Mouse (Mus musculus): Measurements from ENCODE around the gene Dnmt3a.

The Dnmt3a gene

DNA sequence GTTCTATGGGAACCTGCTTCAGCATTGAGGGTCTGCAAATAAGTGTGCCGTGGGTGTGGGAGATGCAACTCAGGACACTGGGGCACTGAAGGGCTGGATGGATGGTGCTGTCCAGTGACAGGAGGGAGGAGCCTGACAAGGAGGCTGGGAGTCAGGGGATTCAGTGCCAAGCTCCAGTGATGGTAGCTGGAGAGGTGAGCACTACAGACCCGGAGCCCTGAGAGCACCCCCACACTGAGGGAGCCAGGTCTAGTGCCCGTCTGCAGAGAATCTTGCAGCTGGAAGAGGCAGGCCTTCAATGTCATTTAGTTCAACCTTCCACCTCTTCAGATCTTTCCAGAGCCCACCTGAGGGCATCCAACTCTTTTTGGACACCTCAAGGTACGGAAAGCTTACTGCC is at the start of gene Dnmt3a:
Gene Dnmt3a (plus strand): TSS at position 156 of the 400 bp plus-strand sequence.
- DNase-seq: no peak

DNA sequence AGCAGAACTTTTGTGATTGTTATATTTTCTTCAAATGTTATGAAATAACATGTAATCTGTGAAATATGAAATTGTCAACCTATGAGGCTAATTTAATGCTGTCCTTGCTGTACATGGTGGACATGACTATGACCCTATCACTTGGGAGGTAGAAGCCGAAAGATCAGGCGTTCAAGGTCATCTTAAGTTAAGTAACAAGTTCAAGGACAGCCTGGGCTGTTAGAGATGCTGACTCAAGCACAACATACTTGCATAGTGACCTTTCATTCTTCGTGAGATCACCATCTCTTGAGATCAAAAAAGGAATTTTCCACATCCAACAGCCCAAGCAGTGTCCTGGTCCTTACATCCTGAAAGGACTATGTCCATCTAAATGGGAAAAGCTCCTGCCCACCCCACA is 49.6 kb upstream of the Dnmt3a start:
- no peak for DNase-seq

- no peak for DNase-seq
Measured at GRCm38 (mm10) chr12:3758127-3758526, 47.7 kb upstream of the Dnmt3a start.

DNA sequence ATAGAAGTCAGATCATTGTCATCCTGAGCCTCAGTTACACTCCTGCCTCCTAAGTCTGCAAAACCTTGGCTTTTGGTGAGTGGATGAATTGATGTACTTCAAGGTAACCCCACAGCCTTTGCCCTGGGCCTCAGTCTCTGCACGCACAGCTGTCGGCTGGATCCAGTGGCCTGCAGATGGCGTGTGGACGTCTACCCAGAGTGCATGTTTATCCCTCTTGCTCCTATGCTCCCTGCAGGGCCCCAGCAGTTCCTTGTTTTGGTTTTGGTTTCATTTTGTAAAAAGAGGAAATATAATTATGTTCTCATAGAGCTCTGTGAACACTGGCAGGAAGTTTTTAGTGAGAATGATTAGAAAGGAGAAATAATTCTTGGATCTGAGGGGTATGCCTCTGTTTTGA is 46.4 kb upstream of the Dnmt3a start:
- no peak for DNase-seq

DNA sequence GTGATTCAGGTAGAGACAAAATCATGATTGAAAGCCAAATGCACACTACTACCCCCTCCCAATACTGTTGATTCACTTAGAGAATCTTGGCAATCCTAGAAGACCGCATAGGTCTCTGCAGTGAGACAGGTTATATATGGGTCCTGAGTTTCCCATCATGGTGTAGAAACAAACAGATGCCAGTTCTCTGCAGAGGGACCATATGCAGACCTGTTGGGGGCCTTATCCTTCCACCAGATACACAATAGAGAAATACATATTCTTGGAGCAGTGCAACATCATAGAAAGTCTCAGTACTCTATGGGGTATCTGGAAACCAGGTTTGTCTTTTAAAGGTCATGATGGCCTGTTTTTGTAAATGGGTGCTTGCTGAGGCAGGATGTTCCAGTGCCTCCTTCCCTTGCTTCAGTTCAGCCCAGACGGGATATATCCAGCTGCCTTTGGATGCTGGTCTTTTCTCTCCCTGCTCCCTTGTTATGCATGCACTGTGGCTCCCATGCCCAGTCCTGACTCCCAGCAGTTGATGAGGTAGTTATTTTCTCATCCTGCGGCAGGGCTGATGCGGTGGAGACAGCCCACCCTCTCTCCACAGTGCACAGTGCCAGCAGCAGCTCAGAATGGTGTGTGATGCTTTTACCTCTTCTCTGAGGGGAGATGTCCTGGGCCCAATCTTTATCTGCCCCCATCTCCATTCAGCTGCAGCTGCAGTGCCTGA is 44.8 kb upstream of the Dnmt3a start:
- DNase-seq: no peak

DNA sequence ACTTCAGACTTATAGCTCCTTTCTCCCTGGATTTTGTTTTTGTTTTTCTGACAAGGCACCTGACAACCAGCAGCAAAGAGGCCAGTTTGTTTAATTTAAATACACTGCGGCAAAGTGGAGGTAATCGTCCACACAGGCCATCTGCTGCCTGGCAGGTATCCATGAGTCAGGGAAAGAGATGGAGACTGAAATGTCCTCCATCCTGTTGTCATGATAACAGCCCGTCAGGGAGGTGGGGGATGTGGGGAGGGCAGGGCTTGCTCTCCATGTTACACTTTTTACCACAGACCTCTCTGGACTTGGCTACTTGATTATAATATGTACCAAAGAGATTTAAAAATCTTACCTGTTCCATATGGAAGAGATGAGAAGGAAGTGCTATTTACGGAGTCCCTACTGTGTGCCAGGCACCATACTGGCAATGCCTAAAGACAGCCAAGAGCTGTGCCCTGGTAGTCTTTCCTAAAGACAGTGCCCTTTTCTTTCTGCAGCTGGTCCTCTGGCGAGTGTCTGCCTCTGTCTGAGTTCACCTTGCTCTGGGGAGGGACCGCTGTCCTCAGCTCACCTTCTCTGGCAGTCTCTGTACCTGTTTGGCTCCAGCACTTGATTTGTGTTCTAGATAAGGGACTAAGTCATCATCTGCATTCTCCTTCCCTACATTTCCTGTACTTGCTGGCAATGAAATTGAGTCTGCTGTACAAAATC is 44.1 kb upstream of the Dnmt3a start:
- DNase-seq: no peak

DNA sequence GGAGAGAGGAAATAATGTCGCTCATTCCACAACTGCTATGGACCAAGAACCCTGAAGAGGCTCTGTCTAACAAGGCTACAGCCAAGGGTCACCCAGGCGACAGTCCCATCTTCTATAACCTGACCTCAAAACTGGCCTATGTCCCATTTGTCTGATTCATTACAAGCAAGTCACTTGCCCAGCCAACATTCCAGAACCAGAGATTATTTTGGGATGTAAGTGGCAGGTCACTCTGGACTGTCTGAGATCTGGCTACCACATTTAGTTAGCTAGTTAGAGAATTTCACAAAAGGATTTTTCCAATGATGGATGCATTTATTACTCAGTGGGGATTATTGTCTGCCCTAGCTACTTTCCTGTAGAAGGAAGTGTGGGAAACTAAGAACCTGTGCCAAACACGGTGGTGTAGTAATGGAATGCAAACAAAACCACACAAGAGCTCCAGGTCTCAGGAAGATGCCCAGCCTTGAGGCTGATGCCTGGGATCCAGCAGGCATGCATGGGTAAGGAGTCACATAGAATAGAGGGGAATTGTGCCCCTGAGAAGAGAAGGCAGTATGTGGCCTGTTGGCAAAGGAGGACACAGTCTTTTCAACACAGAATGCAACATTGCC is 41.5 kb upstream of the Dnmt3a start:
- DNase-seq: no peak

GRCm38 (mm10) chr12:3767360-3767759 is 38.4 kb upstream of the Dnmt3a start:
- DNase-seq: no peak

GRCm38 (mm10) chr12:3768391-3768790 is 37.4 kb upstream of the Dnmt3a start:
- DNase-seq: no peak

DNA sequence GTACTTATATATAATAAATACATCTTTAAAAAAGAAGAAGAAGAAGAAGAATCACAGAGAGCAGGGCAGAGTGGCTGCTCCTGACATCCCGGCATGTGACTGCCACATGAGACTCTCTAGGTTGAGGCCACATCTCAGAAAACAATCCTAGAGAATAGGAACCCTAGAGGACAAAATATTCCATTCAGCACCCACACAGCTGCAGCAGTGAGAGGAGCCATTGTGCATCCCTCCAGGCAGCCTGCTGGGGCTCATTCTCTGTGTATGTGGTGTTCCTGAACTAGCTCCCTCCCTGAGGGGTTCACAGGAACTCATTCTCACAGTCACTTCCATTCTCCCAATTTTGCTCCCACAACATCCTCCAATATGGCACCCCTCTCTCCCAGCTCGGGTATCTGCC is 35.3 kb upstream of the Dnmt3a start:
- no peak for DNase-seq

DNA sequence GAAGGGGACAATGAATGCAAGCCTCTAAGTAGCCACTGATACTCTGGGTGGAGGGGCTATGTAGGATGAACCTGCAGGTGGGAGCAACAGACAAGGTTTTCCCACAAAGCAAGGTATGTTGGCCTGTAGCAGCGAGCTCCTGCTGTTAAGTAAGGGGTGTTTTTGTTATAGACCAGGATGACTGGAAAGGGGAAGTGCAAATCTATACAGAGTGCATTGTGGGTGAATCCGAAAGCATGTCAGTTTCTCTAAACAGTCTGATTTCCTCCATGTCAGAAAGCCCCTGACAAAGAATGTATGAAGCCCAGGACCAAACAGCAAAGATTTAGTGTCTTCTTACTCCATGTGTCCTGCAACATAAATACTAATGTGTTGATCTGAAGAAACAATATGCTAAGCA is 34.7 kb upstream of the Dnmt3a start:
- no peak for DNase-seq

DNA sequence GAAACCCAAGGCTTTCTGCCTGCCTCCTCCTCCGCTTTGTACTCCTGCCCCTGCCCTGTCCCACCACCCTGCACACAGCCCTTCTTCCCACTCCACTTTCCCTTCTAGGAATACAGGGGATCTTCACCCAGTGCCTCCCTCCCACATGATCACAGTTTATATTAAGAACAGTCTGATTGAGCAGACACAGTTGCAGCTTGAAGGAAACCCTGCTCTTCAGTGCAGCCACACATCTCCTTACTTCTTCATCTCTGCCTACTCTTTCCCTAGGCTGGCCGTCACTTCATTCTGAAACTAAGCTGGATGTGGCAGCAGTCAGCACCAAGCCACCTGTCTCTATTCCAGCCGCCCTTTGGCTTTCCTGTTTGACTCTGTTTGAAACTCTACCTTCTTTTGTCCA is 32.2 kb upstream of the Dnmt3a start:
- no peak for DNase-seq

DNA sequence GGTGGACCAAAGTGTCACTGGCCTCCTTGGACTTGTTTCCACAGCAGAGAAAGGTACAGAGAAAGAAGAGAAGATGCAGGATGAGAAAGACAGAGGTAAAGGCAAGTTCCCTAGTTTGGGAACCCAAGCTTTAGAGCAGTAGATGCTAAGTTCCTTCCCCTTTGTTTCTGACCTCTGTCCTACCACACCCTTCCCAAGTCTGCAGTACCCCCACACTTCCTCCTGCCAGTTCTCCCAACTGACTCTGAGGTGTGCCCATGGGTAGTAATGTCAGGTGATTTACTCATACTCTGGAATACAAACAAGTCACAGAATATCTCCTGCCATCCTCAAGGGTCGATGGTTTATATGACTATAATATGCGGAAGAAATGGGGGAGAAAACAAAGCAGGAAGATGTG is 29.8 kb upstream of the Dnmt3a start:
- no peak for DNase-seq

DNA sequence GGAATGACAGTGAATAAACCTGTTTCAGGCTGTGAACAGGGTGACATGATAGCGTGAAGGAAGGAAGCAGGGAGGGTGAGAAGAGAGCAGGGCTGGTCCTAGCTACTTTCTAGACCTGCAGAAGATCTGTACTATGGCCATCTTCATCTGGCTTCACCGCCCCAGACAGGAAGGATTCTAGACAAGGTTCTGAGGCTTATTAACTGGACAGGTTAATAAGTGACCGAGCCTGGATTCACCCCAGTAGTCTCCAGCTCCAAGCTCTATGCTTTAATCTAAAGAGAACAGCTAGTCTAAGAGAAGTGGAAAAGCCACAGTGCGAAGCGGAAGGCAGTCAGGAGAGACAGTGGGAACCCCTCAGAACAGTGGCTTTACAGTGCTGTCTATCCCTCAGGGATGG is 28.1 kb upstream of the Dnmt3a start:
- no peak for DNase-seq

DNA sequence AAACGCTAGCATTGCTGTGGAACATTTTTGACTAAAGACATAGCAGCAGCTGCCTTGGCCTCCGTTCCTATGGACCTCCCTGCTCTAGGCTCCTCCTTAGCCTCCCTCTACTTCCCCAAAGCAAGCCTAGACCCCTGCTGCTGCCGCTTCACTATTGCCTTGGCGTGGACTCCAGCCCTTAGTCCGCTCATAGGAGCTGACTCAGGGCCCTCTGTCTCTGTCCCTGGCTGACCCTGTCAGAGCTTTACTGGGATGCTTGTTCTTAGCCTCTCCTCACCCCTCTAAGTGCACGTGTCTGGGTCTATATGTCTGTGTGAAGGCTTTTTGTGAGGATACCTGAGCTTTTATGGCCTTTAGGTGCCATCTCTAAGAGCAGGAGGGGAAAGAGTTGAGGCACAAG is 27.5 kb upstream of the Dnmt3a start:
- DNase-seq: no peak

GRCm38 (mm10) chr12:3779639-3780038 is 26.2 kb upstream of the Dnmt3a start:
- DNase-seq: no peak

GRCm38 (mm10) chr12:3780405-3780891 is 25.4 kb upstream of the Dnmt3a start:
- peak; percentile 79 for DNase-seq

- DNase-seq: peak; percentile 64
Measured at GRCm38 (mm10) chr12:3780931-3781471, 24.8 kb upstream of the Dnmt3a start.

- peak; percentile 90 for DNase-seq
Measured at GRCm38 (mm10) chr12:3781482-3781881, 24.3 kb upstream of the Dnmt3a start.

DNA sequence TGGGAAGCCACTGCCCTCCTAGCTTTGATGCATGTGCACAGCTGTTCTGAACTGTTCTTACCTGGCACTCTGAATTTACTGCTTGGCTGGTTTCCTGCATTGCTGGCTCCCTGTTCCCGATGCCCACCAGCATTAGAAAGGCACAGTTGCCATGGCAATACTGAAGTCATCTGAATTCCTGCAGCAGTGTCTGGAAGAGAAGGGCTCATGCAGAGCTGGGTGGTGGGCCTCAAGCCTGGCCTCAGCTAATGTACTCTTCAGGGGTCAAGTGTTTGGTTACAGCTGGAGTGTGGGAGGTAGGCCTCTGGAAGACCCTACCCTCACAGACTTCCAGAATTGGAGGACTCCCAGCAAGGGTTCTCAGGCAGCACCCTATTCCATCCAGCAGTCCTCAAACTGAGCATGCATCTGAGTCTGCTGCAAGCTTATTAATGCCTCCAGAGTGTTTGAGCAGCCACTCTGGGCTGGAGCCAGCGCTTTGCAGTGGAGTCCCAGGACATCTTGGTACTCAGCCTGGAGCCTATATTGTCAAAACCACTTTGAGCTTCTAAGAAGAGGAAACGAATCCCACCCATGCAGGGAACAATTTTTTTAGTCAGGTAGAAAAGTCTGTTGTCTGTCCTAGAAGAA is 22.5 kb upstream of the Dnmt3a start:
- peak; percentile 51 for DNase-seq

DNA sequence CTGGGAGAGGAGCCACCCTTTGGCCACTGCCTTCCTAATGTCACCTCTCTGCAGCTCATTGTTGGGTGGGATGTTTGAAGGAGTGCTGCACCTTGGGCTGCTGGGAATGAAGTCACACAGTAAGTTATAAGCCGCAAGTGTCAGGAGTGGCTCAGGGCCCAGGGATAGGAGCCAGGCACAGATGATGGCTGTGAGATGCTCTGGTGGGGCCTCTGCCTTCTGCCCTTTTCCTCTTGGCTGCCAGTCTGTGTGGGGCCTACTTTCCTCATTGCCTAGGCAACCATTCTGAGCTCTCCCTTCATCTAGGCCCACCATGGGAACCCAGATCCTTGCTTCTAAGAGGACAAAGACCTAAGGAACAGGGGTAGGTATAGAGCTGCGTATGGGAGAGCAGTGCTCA is 21.5 kb upstream of the Dnmt3a start:
- no peak for DNase-seq

DNA sequence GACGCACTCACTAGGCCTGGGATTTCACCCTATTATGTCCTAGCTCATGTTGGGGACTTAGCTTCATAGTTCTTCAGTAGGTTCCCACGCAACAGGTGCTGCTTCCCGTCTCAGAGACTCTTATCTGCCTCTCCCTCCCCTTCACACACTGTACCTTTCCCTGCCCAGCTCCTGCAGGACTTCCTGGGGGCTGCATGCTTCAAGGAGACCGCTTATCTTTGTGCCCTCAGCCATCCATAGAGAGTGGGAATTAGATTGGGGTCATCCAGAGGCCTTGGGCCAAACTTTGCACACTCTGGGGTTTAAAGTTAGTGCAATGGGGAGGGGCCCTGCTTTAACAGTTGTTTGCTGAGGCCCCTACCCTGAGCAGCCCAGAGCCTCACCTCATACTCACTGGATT is 21.1 kb upstream of the Dnmt3a start:
- no peak for DNase-seq

DNA sequence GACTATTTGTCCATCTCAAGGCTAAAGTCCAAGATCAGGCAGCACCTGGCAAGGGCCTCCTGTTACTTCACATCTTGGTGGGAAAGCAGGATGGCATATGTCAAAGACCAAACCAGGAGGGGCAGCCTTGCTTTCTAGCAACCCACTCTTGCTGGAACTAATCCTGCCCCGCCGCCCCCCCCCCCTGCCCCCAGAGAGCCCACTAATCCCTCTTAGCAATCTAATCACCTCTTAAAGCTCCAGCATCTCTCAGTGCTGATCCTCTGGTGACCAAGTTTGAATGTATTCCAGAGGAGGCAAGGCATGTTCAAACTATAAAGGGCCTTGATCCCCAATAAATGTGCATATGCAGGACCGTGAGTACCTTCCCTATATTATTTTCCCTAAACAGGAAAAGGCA is 18.8 kb upstream of the Dnmt3a start:
- peak; percentile 75 for DNase-seq

Measured in retina, postnatal 1 day (tissue).